Mouse (Mus musculus) limb, embryonic 14.5 days (tissue): ENCODE measurements at regions not wholly inside any gene's neighbourhood (a gene's known extent, or its start where the extent isn't known, plus 50 kb on each side); places are given as distances from the start of the nearest gene placed in this dataset.
"Not testable (repeated sequence)": the region's sequence is repeated elsewhere in the genome, so short reads cannot be mapped to it uniquely, and the experiment has no call there.

Experiments
- ATAC-seq: fragments of 200-750 bp; cut with Nextera tagmentation; 2 replicates; pipeline ENCODE4 v1.8.0; 2017; ENCODE audit warnings: low read depth, moderate number of reproducible peaks, moderate TSS enrichment; ENCODE audit not compliant: low FRiP score
- DNase-seq: peaks from one replicate; pipeline ENCODE4 v3.0.0-alpha.2; 2015; ENCODE audit warnings: low spot score
- H3K27ac ChIP-seq: fragments of 300-500 bp; sonication (generic); replicated peaks from 2 replicates; pipeline ENCODE4 v1.5.1; 2014; ENCODE audit warnings: low read depth, mild to moderate bottlenecking, low read length, moderate library complexity, mixed read lengths
- H3K27me3 ChIP-seq: fragments of 300-500 bp; sonication (generic); 2 replicates; pipeline ENCODE4 v1.6.1; 2014; ENCODE audit warnings: low read length, mixed read lengths; ENCODE audit not compliant: control insufficient read depth, insufficient read depth
- H3K36me3 ChIP-seq: fragments of 300-500 bp; sonication (generic); 2 replicates; pipeline ENCODE4 v1.6.1; 2014; ENCODE audit warnings: mild to moderate bottlenecking, low read length, moderate library complexity, mixed read lengths; ENCODE audit not compliant: control insufficient read depth, insufficient read depth
- H3K4me1 ChIP-seq: fragments of 300-500 bp; sonication (generic); 2 replicates; pipeline ENCODE4 v1.6.1; 2014; ENCODE audit warnings: antibody characterized with exemption, low read length, mixed read lengths; ENCODE audit not compliant: control insufficient read depth, insufficient read depth
- H3K4me2 ChIP-seq: fragments of 300-500 bp; sonication (generic); replicated peaks from 2 replicates; pipeline ENCODE4 v1.6.1; 2014; ENCODE audit warnings: low read depth, mild to moderate bottlenecking, low read length, moderate library complexity; ENCODE audit not compliant: severe bottlenecking
- H3K4me3 ChIP-seq: fragments of 300-500 bp; sonication (generic); replicated peaks from 2 replicates; pipeline ENCODE4 v1.5.1; 2014; ENCODE audit warnings: low read length
- H3K9ac ChIP-seq: fragments of 300-500 bp; sonication (generic); 2 replicates; pipeline ENCODE4 v1.6.1; 2014; ENCODE audit warnings: mild to moderate bottlenecking, low read depth, low read length, moderate library complexity; ENCODE audit not compliant: severe bottlenecking
- H3K9me3 ChIP-seq: fragments of 300-500 bp; sonication (generic); 2 replicates; pipeline ENCODE4 v1.6.1; 2016; ENCODE audit warnings: low read length; ENCODE audit not compliant: control insufficient read depth
- POLR2A ChIP-seq: fragments of 200-500 bp; IDR thresholded peaks from 2 replicates; pipeline ENCODE4 v1.8.0; 2012; ENCODE audit warnings: inconsistent platforms, mild to moderate bottlenecking, moderate library complexity, borderline replicate concordance; ENCODE audit not compliant: insufficient read depth, insufficient read length; ENCODE audit errors: extremely low read depth
- WGBS: fragments of 180-500 bp; shearing (Covaris S2); extraction: QIAGEN DNeasy Blood & Tissue Kit; methylation state at CpG from one replicate; pipeline ENCODE4 v1.1.7; 2014; 5-methylcytosine and 5-hydroxymethylcytosine counted together

- ATAC-seq, H3K9me3 ChIP-seq, H3K36me3 ChIP-seq, H3K27me3 ChIP-seq, H3K4me3 ChIP-seq, DNase-seq, H3K27ac ChIP-seq, H3K4me1 ChIP-seq, H3K4me2 ChIP-seq, H3K9ac ChIP-seq: not testable (repeated sequence)
- WGBS: 72% methylated on average over 21 of the region's 21 CpGs
Observed at GRCm38 (mm10) chrX:103129347-103129746, 57.1 kb downstream of the Nap1l2 start.

- no peak for ATAC-seq
- 21% methylated on average over 1 of the region's 1 CpGs for WGBS
- H3K9ac ChIP-seq: no peak overlapping the region
- no peak overlapping the region for H3K4me2 ChIP-seq
- no peaks in the 10 kb centered on the region for H3K9me3 ChIP-seq
- no peak overlapping the region for H3K27ac ChIP-seq
- H3K36me3 ChIP-seq: no peaks in the 10 kb centered on the region
- no peaks in the 10 kb centered on the region; the same call in 1 of the 2 replicates for H3K27me3 ChIP-seq
- peak; percentile 33 for DNase-seq
- TF ChIP-seq POLR2A: no peak
- no peak overlapping the region for H3K4me3 ChIP-seq
- no peaks in the 10 kb centered on the region for H3K4me1 ChIP-seq
Observed at GRCm38 (mm10) chrX:103109181-103109580, 77.3 kb downstream of the Nap1l2 start.

GRCm38 (mm10) chrX:103067730-103068621, 118.5 kb downstream of the Nap1l2 start:
- not testable (repeated sequence) for H3K36me3 ChIP-seq, H3K4me1 ChIP-seq, H3K27ac ChIP-seq, H3K9ac ChIP-seq, H3K4me2 ChIP-seq, H3K27me3 ChIP-seq, DNase-seq, H3K9me3 ChIP-seq, H3K4me3 ChIP-seq
- WGBS: no CpG with 5 or more reads among the region's 50 CpGs
- peak; percentile 76 for ATAC-seq

- not testable (repeated sequence) for ATAC-seq, H3K4me3 ChIP-seq, H3K27ac ChIP-seq, H3K9me3 ChIP-seq, H3K36me3 ChIP-seq, H3K4me1 ChIP-seq, DNase-seq, H3K27me3 ChIP-seq, H3K9ac ChIP-seq, H3K4me2 ChIP-seq
- WGBS: no CpG with 5 or more reads among the region's 45 CpGs
Observed at GRCm38 (mm10) chrX:103067107-103067506, 119.3 kb downstream of the Nap1l2 start.

GRCm38 (mm10) chrX:103026256-103027028, 98.3 kb downstream of the 1700018G05Rik start:
- DNase-seq (peak; percentile 79), ATAC-seq (peak; percentile 86)
- H3K36me3 ChIP-seq: no peaks in the 10 kb centered on the region
- H3K4me1 ChIP-seq: no peaks in the 10 kb centered on the region
- peak overlapping the region; percentile 56 for H3K9ac ChIP-seq
- H3K27me3 ChIP-seq: no peaks in the 10 kb centered on the region
- 11% methylated on average over 21 of the region's 22 CpGs for WGBS
- peak overlapping the region; percentile 88 for H3K27ac ChIP-seq
- H3K9me3 ChIP-seq: no peaks in the 10 kb centered on the region
- no peak for TF ChIP-seq POLR2A
- peak overlapping the region; percentile 44 for H3K4me3 ChIP-seq
- peak overlapping the region; percentile 36 for H3K4me2 ChIP-seq

GRCm38 (mm10) chrX:103025495-103025894, 97.3 kb downstream of the 1700018G05Rik start:
- peak overlapping the region; percentile 44; the same call in 1 of the 2 replicates for H3K4me3 ChIP-seq
- not testable (repeated sequence) for ATAC-seq

GRCm38 (mm10) chrX:103013425-103014057, 85.4 kb downstream of the 1700018G05Rik start:
- H3K27me3 ChIP-seq, H3K36me3 ChIP-seq, H3K27ac ChIP-seq, H3K4me1 ChIP-seq, H3K9ac ChIP-seq, H3K4me3 ChIP-seq, H3K4me2 ChIP-seq, DNase-seq, ATAC-seq, H3K9me3 ChIP-seq: not testable (repeated sequence)
- no CpG with 5 or more reads among the region's 61 CpGs for WGBS

More at GRCm38 (mm10) chrX:103025495-103025894, 97.3 kb downstream of the 1700018G05Rik start:
- peak overlapping the region; percentile 36; the same call in 1 of the 2 replicates for H3K4me2 ChIP-seq
- H3K9me3 ChIP-seq, H3K4me1 ChIP-seq, H3K27ac ChIP-seq, H3K36me3 ChIP-seq, H3K9ac ChIP-seq, H3K27me3 ChIP-seq: not testable (repeated sequence)
- WGBS: 31% methylated on average over 3 of the region's 3 CpGs
- DNase-seq: peak; percentile 2
